Mouse (Mus musculus) cerebellum, adult 2 months (tissue): Measurements from ENCODE around the gene Coa3. TPM values are rescaled to one million over a fixed set of nuclear protein-coding genes. Genes with fewer than 3 reads are reported as not detected.

ENCODE experiments used
- DNase-seq, 2 experiments: peaks; one replicate each; pipeline ENCODE4 v3.0.0; 2021
- H3K27ac ChIP-seq: fragments of 200-500 bp; 2 replicates; pipeline ENCODE4 v1.5.1; 2012; ENCODE audit warnings: low read length, control low read depth, inconsistent platforms; ENCODE audit not compliant: insufficient read depth
- H3K27me3 ChIP-seq: fragments of 200-500 bp; 2 replicates; pipeline ENCODE4 v1.6.1; 2012; ENCODE audit warnings: inconsistent platforms, mild to moderate bottlenecking, low read length, moderate library complexity; ENCODE audit not compliant: control insufficient read depth, insufficient read depth
- H3K4me1 ChIP-seq: fragments of 200-500 bp; 2 replicates; pipeline ENCODE4 v1.6.1; 2011; ENCODE audit warnings: low read length; ENCODE audit not compliant: control insufficient read depth, insufficient read depth
- H3K4me3 ChIP-seq: fragments of 200-500 bp; replicated peaks from 2 replicates; pipeline ENCODE3; 2011; ENCODE audit warnings: mild to moderate bottlenecking, low read depth, low read length, control low read depth; ENCODE audit not compliant: insufficient read depth
- CTCF ChIP-seq: fragments of 200-500 bp; IDR thresholded peaks from 2 replicates; pipeline ENCODE4 v1.5.1; 2011; ENCODE audit warnings: low read depth, mild to moderate bottlenecking, control low read depth, low read length, moderate library complexity, borderline replicate concordance; ENCODE audit not compliant: insufficient read depth
- POLR2A ChIP-seq: fragments of 200-500 bp; IDR thresholded peaks from 2 replicates; pipeline ENCODE4 v1.6.1; 2011; ENCODE audit warnings: low read length, control low read depth, borderline replicate concordance; ENCODE audit not compliant: insufficient read depth
- WGBS: fragments of 180-500 bp; shearing (Covaris S2); methylation state at CpG from one replicate; pipeline ENCODE4 v1.1.7; 2018; 5-methylcytosine and 5-hydroxymethylcytosine counted together
- polyA plus RNA-seq: library from polyadenylated mRNA; depleted of rRNA; stranded (reverse); fragments of >200 nt; gene quantifications from 2 replicates; pipeline ENCODE4 v1.2.3, GENCODE M21; 2012; rRNA removed

Gene Coa3
- polyA plus RNA-seq, 1 experiment = 174 TPM

DNA sequence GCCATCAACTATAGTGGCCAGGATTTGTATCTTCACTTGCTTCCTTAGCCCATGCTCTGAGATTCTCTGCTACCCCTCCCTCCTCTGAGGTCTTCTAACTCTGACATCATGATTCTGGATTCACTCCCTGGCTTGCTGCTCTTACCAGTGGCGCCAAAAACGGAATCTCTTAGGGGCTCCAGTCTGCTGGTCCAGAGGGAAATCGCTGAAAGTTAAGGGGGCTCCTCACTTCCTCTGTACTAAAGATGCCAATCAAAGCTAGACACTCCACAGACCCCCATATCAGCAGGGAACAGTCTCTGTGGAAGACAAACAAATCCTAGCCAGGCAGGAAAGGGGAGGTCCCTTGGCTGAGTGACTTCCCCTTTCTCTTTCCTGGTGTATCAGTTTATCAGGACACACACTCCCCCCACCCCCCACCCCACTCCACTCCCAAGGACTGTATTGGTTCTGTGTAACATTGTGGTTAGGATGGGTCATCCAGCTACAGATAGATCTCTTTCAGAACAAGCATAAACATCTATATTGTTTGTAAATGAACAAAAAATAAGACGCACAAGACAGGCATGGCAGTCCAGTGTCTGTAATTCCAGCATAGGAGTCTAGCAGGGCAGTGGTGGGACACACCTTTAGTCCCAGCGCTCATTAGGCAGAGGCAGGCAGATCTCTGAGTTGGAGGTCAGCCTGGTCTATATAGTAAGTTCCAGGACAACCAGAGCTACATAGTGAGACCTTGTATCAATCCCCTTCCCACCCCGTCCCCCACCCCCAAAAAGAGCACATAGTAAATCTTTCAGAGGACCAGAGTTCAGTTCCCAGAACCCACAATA is 46.7 kb downstream of the Coa3 start:
- TF ChIP-seq POLR2A (no peak), CTCF (no peak)
- 51% methylated on average over 6 of the region's 6 CpGs for WGBS

DNA sequence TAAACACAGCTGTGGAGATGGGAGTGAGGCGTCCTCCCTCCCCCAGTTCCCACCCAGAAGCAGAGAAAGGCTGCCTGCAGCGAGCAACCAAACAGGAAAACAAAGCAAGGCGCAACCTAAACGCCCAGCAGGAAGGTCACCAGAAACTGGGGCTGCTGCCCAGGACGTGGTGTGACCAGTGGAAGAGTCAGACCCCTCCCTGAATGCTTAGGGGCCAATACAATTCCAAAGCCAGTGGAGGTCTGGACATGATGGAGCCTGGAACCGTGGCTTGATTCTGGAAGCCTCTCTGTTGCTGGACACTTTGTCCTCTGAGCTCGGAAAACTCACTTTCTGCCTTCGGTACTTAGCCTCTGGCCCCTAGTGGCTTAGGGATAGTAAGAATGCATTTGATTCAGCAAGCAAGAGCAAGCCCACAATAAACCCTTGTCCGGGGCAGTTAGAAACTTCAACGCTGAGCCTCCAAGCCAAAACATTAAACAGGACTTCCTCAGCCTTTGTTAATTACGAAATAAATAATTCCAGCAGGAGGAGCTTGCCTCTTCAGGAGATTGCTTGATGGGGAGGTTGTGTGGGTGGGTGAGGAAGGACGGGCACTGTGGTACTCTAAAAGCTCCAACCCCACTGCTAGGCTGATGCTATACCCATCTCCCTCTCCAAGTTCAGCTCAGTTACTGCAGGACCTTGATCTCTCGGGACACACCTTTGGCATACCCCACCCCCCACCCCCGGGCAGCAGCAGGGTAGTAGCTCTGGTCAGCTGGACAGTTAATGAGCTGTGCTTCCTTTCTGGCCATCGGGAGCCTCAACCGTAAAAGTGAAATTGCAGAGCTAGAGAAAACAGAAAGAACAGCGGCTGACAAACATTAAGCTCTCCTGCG is 47.7 kb downstream of the Coa3 start:
- 13% methylated on average over 18 of the region's 18 CpGs for WGBS
- TF ChIP-seq CTCF (no peak), POLR2A (no peak)
- DNase-seq = peak in 1 of 2 experiments; percentile 29
- H3K27me3 ChIP-seq = no peaks in the 10 kb centered on the region
- no peak overlapping the region for H3K4me3 ChIP-seq
- H3K27ac ChIP-seq = peak overlapping the region; percentile 80; the same call in 1 of the 2 replicates
- H3K4me1 ChIP-seq = 0 out of 2 replicates have a peak, but pooled peaks cover 2% of the 10 kb centered on the region

More for the DNA sequence above, 46.7 kb downstream of the Coa3 start:
- no peaks in the 10 kb centered on the region for H3K27me3 ChIP-seq
- peak overlapping the region; percentile 80; the same call in 1 of the 2 replicates for H3K27ac ChIP-seq
- no peak overlapping the region for H3K4me3 ChIP-seq
- 0 out of 2 replicates have a peak, but pooled peaks cover 2% of the 10 kb centered on the region for H3K4me1 ChIP-seq
- no peak for DNase-seq

DNA sequence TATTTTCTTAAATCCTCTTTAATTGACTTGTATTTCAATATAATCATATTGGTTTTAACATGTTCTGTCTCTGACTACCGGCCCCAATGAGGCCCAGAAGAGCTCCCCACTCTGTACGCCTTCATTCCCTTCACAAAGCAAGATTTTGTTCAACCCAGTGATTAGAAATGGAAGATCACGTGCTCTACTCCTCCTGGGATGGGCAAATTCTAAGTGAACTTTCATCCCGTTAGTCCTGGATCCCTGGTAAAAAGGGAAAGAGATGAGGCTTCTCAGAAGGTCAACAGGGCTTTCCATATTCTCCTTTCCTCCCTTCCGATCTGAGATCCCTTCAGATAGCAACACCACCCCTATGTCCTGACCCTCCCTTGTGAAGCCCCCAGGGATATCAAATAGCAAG is 48.4 kb downstream of the Coa3 start:
- Histone ChIP-seq H3K4me1 (0 out of 2 replicates have a peak, but pooled peaks cover 2% of the 10 kb centered on the region), H3K27me3 (no peaks in the 10 kb centered on the region), H3K4me3 (no peak overlapping the region), H3K27ac (peak overlapping the region; percentile 80; the same call in 1 of the 2 replicates)
- TF ChIP-seq POLR2A = no peak
- DNase-seq = no peak
- 30% methylated on average over 5 of the region's 5 CpGs for WGBS

DNA sequence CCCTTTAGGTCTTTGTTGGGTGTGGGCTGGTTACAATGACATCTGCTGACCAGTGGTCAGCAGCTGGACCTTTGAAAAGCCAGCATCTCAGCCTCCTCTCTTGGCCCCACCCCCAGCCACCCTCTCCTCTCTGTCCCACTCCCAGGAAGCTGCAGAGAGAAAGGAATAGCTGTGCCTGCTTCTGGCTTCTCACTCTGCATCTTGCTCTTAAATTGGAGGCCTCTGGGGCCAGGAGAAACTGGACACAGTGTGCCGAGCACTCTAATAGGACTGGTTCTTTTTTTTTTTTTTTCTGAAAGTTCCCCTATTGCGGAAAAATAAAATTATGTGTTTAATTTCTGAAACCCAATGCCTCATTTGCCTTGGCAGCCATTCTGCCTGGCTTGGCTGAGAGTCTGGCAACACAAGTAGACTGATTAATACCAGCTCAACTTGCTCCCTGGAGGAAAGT is 48.8 kb downstream of the Coa3 start:
- no peak for TF ChIP-seq POLR2A
- no peak for TF ChIP-seq CTCF
- peak in 1 of 2 experiments; percentile 20 for DNase-seq
- H3K4me1 ChIP-seq = 0 out of 2 replicates have a peak, but pooled peaks cover 2% of the 10 kb centered on the region
- WGBS = 13% methylated on average over 2 of the region's 2 CpGs
- H3K4me3 ChIP-seq = no peak overlapping the region
- H3K27me3 ChIP-seq = no peaks in the 10 kb centered on the region
- H3K27ac ChIP-seq = peak overlapping the region; percentile 65; the same call in 1 of the 2 replicates

DNA sequence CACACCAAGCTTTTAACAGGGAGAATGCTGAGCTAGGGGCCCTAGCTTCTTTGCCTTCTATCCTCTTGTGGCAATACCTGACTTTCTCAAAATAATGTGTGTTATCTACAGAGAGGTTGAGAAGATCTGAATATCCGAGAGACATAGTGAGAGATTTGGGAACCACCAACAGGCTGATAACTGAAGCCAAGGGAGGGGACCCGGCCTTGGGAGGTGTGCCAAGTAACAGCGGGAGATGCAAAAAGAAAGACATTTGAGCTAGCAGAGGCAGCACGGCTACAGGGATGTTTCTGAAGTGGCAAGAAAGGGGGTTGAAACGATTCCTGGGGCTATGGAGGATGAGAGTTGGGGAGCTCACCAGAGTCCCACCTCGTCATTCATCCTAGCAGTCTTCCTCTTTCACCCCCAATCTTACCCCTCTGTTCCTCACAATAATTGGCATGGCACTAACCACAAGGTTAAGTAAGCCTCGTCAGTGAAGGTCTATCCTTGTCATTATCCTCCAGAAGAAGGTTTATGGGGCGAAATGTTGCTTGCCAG is 49.5 kb downstream of the Coa3 start:
- TF ChIP-seq POLR2A = no peak
- TF ChIP-seq CTCF = no peak
- Histone ChIP-seq H3K27ac (peak overlapping the region; percentile 65; the same call in 1 of the 2 replicates), H3K4me1 (0 out of 2 replicates have a peak, but pooled peaks cover 2% of the 10 kb centered on the region), H3K4me3 (no peak overlapping the region), H3K27me3 (no peaks in the 10 kb centered on the region)
- 14% methylated on average over 8 of the region's 8 CpGs for WGBS
- DNase-seq = no peak

Other genes starting within 250 kb of the Coa3 start
- gene Naglu, start 209.1 kb downstream of the Coa3 start, polyA plus RNA-seq = 12.7 and 15.8 TPM in 2 replicates
- 0.84 and 0.93 TPM in 2 replicates for gene Hsd17b1, start 200.7 kb downstream of the Coa3 start, polyA plus RNA-seq
- gene Coasy, start 196.5 kb downstream of the Coa3 start, polyA plus RNA-seq = 34.1 and 36.7 TPM in 2 replicates
- gene Mlx, start 191.8 kb downstream of the Coa3 start, polyA plus RNA-seq = 54.9 and 55.8 TPM in 2 replicates
- gene Psmc3ip, start 183.7 kb downstream of the Coa3 start, polyA plus RNA-seq = 4.7 and 5.3 TPM in 2 replicates
- 87.3 and 90.1 TPM in 2 replicates for gene Retreg3, start 159.2 kb downstream of the Coa3 start, polyA plus RNA-seq
- gene Tubg1, start 159.2 kb downstream of the Coa3 start, polyA plus RNA-seq = 39.1 and 39.3 TPM in 2 replicates
- gene Tubg2, start 123.2 kb downstream of the Coa3 start, polyA plus RNA-seq = 44.3 and 47.8 TPM in 2 replicates
- 151 and 169 TPM in 2 replicates for gene Cntnap1, start 108.6 kb downstream of the Coa3 start, polyA plus RNA-seq
- gene Plekhh3, start 107.8 kb downstream of the Coa3 start, polyA plus RNA-seq = 67.6 and 71.0 TPM in 2 replicates
- gene Ccr10, start 103.7 kb downstream of the Coa3 start, polyA plus RNA-seq = 0.82 and 1.0 TPM in 2 replicates
- gene Ezh1, start 52.7 kb downstream of the Coa3 start, polyA plus RNA-seq = 64.4 and 70.7 TPM in 2 replicates
- 50.3 and 52.7 TPM in 2 replicates for gene Ramp2, start 33.1 kb downstream of the Coa3 start, polyA plus RNA-seq
- 66.8 and 67.0 TPM in 2 replicates for gene Vps25, start 25.4 kb downstream of the Coa3 start, polyA plus RNA-seq
- 2.6 and 3.1 TPM in 2 replicates for gene Wnk4, start 18.5 kb downstream of the Coa3 start, polyA plus RNA-seq
- gene Cntd1, start 102 bp downstream of the Coa3 start, polyA plus RNA-seq = 0.65 TPM in 2 replicates
- gene Becn1, start 23.2 kb upstream of the Coa3 start, polyA plus RNA-seq = 122 and 132 TPM in 2 replicates
- 98.4 and 100 TPM in 2 replicates for gene Psme3, start 37.1 kb upstream of the Coa3 start, polyA plus RNA-seq
- 2.9 and 3.0 TPM in 2 replicates for gene Aoc2, start 45.9 kb upstream of the Coa3 start, polyA plus RNA-seq
- 0.75 and 0.76 TPM in 2 replicates for gene Aoc3, start 51.5 kb upstream of the Coa3 start, polyA plus RNA-seq
- 0.08 TPM in 1 of 2 replicates, not detected in the other for gene G6pc, start 88.4 kb upstream of the Coa3 start, polyA plus RNA-seq
- 53.2 and 55.3 TPM in 2 replicates for gene Aarsd1, start 138.5 kb upstream of the Coa3 start, polyA plus RNA-seq
- gene Gm27029, start 145.7 kb upstream of the Coa3 start, polyA plus RNA-seq = 2.9 and 3.1 TPM in 2 replicates
- 31.8 and 32.0 TPM in 2 replicates for gene Rundc1, start 146.0 kb upstream of the Coa3 start, polyA plus RNA-seq
- gene Ptges3l, start 146.2 kb upstream of the Coa3 start, polyA plus RNA-seq = 1.2 and 1.8 TPM in 2 replicates
- gene Rpl27, start 163.2 kb upstream of the Coa3 start, polyA plus RNA-seq = 400 and 422 TPM in 2 replicates
- gene Ifi35, start 169.3 kb upstream of the Coa3 start, polyA plus RNA-seq = 6.2 and 6.3 TPM in 2 replicates
- 216 and 275 TPM in 2 replicates for gene Rnd2, start 185.9 kb upstream of the Coa3 start, polyA plus RNA-seq
- gene Vat1, start 187.1 kb upstream of the Coa3 start, polyA plus RNA-seq = 44.6 and 49.2 TPM in 2 replicates